Mouse (Mus musculus) layer of hippocampus, adult 2 months (tissue): Measurements from ENCODE around the gene Cdc42se2. TPM values are rescaled to one million over a fixed set of nuclear protein-coding genes. Genes with fewer than 3 reads are reported as not detected.
A peak's percentile ranks its signal among the peaks of the same experiment; 100 is the strongest.

Source experiments
- DNase-seq, 2 experiments: peaks; one replicate each; pipeline ENCODE4 v3.0.0; 2022; ENCODE audit warnings: low spot score in 2 of 2
- H3K27ac ChIP-seq: fragments of 200-600 bp; 2 replicates; pipeline ENCODE4 v1.8.1; 2022
- H3K4me3 ChIP-seq: fragments of 200-600 bp; 2 replicates; pipeline ENCODE4 v1.8.1; 2022; ENCODE audit warnings: mild to moderate bottlenecking
- CTCF ChIP-seq: fragments of 200-600 bp; conservative IDR thresholded peaks from 2 replicates; pipeline ENCODE4 v1.8.1; 2022; ENCODE audit warnings: antibody characterized with exemption, mild to moderate bottlenecking, moderate library complexity
- total RNA-seq, 2 experiments: library from RNA; stranded (reverse); gene quantifications; 2 replicates each; pipeline ENCODE4 v1.2.3; 2021

Cdc42se2 gene
- total RNA-seq, 2 experiments from 2014 or later: 134 TPM

- TF ChIP-seq CTCF: no peak
These were observed 22.1 kb upstream of the Cdc42se2 start for GRCm38 (mm10) chr11:54809582-54809981.

GRCm38 (mm10) chr11:54808177-54808576, 20.7 kb upstream of the Cdc42se2 start:
- no peak for DNase-seq
- no peak overlapping the region for H3K4me3 ChIP-seq
- no peak for TF ChIP-seq CTCF
- H3K27ac ChIP-seq: no peak overlapping the region

More at GRCm38 (mm10) chr11:54809582-54809981, 22.1 kb upstream of the Cdc42se2 start:
- DNase-seq: no peak
- no peak overlapping the region for H3K4me3 ChIP-seq
- H3K27ac ChIP-seq: no peak overlapping the region

- no peak for DNase-seq
- no peak overlapping the region for H3K27ac ChIP-seq
These were observed 20.2 kb upstream of the Cdc42se2 start for GRCm38 (mm10) chr11:54807669-54808068.

DNA sequence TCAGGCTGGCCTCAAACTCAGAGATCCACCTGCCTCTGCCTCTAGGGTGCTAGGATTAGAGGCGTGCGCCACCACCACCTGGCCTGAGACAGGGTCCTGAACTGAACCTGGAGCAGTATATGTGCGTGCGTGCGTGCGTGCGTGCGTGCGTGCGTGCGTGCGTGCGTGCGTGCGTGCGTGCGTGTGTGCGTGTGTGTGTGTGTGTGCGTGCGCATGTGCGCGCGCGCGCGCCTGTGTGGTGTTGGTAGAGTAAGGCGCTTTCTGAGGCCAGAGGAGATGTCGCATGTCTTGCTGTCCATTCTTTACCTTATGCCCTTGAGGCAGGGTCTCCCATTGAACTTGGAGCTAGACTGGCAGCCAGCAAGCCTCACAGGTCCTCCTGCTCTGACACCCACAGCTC, 19.4 kb upstream of the Cdc42se2 start:
- no peak for TF ChIP-seq CTCF
- Histone ChIP-seq H3K27ac (no peak overlapping the region), H3K4me3 (no peak overlapping the region)
- no peak for DNase-seq

More at GRCm38 (mm10) chr11:54807669-54808068, 20.2 kb upstream of the Cdc42se2 start:
- no peak for TF ChIP-seq CTCF
- H3K4me3 ChIP-seq: no peak overlapping the region

DNA sequence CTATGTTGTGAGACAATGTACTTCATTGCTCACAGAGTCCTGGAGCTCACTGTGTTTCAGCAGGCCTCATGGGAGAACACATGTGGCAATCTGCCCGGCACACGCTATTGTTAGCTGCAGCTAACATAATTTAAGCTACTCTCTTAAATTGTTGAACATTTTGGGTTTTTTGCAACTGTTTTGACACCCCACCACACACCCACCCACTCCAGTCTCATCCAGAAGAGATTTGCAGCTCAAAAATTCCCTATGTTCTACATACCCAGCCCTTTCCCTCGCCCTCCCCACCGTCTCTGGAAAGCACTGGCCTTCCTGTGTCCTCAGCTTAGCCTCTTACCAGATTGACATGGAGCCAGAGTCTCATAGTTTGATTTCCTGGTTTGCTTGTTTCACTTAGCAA, 17.7 kb upstream of the Cdc42se2 start:
- Histone ChIP-seq H3K4me3 (no peak overlapping the region; the same call in 1 of the 2 replicates), H3K27ac (peak overlapping the region; percentile 75)
- peak; percentile 83 to 85 for DNase-seq
- TF ChIP-seq CTCF: no peak

- Histone ChIP-seq H3K27ac (no peak overlapping the region), H3K4me3 (no peak overlapping the region)
- TF ChIP-seq CTCF: no peak
- no peak for DNase-seq
These were observed 15.1 kb upstream of the Cdc42se2 start for GRCm38 (mm10) chr11:54802621-54803020.

DNA sequence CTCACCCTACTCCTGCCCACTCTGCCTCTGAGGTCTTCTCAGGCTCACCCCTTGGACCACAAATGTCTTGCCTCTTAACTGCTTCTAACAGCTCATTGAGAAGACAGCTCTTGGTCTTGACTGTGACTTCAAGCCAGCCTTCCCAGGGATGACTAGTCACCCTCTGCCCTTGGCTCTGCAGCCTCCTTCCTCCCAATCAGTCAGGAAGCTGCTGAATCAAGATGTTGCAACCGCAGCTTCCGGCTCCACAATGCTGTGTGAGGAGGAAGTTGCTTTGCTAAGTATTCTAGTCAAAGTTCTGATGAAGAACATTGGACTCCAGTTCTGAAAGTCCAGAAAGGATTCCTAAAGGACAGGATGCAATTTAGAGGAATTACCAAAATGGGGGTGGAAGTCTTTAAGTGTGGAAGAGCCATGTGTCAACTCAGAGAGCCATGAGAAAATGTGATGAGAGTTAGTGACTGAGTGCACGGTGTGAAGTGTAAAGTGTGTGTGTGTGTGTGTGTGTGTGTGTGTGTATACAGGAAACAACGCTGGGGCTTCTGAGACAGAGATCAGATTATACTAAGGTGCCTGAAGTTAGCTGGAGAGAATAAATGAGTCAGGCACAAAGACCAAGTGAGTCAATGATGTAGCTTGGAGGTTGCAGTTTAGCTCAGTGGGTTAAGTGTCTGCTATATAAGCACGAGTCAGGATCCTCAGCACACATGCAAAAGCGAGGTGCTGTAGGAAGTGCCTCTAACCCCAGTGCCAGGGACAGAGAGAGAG, 14.5 kb upstream of the Cdc42se2 start:
- Histone ChIP-seq H3K4me3 (no peak overlapping the region), H3K27ac (no peak overlapping the region)
- DNase-seq: no peak
- TF ChIP-seq CTCF: no peak

DNA sequence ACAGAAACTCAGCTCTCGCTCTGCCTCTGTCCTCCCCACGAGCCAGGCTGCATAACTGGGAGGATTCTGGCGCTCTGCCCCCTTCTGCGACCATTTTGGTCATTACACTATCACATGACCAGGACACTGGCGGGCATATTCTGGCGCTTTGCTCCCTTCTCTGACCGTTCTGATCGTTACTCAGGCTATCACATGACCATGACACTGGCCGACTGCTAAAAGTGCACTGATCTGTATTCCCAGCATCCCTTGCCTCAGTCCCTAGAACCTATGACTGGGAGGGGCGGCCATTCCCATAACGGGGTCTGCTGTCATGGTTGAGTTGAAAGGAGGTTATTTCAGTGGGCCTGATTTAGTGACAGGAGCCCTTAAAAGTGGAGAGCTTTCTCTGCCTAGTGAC, 9.1 kb upstream of the Cdc42se2 start:
- TF ChIP-seq CTCF: no peak
- no peak overlapping the region for H3K27ac ChIP-seq
- no peak overlapping the region for H3K4me3 ChIP-seq
- DNase-seq: no peak

- no peak for TF ChIP-seq CTCF
- no peak overlapping the region for H3K4me3 ChIP-seq
- H3K27ac ChIP-seq: no peak overlapping the region
- no peak for DNase-seq
These were observed 7.2 kb upstream of the Cdc42se2 start for GRCm38 (mm10) chr11:54794678-54795077.

GRCm38 (mm10) chr11:54793173-54793572, 5.7 kb upstream of the Cdc42se2 start:
- no peak for DNase-seq
- H3K27ac ChIP-seq: peak overlapping the region; percentile 66; the same call in 1 of the 2 replicates
- no peak overlapping the region for H3K4me3 ChIP-seq

DNA sequence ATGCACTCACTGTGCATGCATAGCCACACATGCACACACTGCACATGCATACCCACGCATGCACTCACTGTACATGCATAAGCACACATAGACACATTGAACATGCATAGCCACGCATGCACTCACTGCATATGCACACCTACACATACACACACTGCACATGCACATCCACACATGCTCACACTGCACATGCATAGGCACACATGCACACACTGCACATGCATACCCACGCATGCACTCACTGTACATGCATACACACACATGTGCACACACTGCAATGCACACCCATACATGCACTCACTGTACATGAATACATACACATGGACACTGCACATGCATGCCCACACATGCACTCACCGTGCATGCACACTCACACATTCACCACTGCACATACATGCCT, 4.0 kb upstream of the Cdc42se2 start:
- H3K27ac ChIP-seq: peak overlapping the region; percentile 66
- DNase-seq: no peak
- H3K4me3 ChIP-seq: no peak overlapping the region
- no peak for TF ChIP-seq CTCF

More at GRCm38 (mm10) chr11:54793173-54793572, 5.7 kb upstream of the Cdc42se2 start:
- TF ChIP-seq CTCF: no peak

DNA sequence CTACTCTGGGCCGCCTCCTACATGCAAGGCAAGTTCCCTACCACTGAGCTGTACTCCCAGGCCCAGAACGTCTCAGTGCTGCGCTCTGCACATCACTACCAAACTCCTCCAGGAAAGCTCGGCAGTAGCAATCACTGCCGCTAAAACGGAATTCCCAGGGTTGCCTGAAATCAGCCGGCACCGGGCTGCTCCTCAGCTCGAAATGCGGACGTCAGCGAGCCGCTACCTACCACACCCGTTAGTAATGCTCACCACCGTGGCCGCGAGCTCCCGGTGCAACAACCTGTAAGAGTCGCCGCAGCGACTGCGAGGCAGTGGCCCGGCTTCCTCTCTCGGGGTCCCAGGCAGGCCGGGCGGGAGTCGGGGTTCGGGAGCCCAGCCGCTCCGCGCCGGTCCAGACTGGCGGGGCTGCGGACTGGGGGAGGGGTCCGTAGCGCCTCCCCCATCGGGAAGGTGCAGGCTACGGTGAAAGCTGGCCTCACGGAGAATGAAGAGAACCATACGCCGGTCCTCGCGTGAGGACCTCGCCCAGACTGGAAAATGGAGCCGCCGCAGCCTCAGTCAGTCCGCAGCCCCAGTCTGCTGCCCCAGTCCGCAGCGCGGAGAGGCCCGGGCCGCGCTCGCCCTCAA, 502 bp downstream of the Cdc42se2 start:
- Histone ChIP-seq H3K27ac (peak overlapping the region; percentile 97), H3K4me3 (peak overlapping the region; percentile 84)
- TF ChIP-seq CTCF: peak; percentile 32; the same call in 1 of the 2 replicates
- DNase-seq: peak; percentile 29 to 33

GRCm38 (mm10) chr11:54785566-54785965, 1.9 kb downstream of the Cdc42se2 start:
- H3K27ac ChIP-seq: no peak overlapping the region
- H3K4me3 ChIP-seq: peak overlapping the region; percentile 84; the same call in 1 of the 2 replicates
- peak; percentile 15; the same call in 1 of the 2 replicates for TF ChIP-seq CTCF
- DNase-seq: no peak
